Mouse (Mus musculus) thymus, postnatal 4 days (tissue): ENCODE results near the gene Rgs16.
A peak's percentile ranks its signal among the peaks of the same experiment; 100 is the strongest.

ENCODE experiments used
- DNase-seq: peaks from one replicate; pipeline ENCODE4 v3.0.0; 2021

Rgs16 gene

DNA sequence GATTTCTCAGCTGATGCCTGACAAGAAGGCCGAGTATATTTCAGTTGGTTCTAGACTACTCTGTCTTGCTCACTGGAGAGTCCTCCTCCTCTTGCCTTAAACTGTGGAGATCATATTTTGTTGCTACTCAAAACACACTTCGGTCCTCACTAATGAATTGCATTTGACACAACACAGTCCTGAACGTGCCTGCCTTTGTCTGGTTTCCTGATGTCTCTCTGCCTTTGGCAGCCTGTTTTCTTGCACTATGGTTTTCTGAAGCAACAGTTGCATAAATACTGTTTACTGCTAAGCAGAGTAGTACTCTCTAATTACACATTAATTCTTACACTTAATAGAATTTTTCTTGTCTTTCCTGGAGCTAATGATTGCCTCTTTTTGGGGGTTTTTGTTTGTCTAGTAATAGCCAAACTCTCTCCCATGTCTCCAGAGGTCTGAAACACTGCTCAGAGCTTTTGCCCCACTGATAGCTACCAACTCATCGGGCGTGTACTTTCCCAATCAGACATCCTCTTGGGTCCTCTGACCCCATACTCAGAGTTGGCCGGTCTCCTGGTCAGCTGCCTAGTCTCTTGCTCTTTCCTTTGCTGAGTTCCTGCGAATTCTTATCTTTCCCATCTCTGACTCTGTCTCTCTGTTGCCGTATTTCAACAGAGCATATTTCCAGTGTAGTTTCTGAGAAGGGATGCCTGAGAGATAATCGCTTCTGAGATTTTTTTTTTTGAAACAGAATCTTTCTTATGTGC is 18.4 kb upstream of the Rgs16 start:
- DNase-seq, result no peak

DNA sequence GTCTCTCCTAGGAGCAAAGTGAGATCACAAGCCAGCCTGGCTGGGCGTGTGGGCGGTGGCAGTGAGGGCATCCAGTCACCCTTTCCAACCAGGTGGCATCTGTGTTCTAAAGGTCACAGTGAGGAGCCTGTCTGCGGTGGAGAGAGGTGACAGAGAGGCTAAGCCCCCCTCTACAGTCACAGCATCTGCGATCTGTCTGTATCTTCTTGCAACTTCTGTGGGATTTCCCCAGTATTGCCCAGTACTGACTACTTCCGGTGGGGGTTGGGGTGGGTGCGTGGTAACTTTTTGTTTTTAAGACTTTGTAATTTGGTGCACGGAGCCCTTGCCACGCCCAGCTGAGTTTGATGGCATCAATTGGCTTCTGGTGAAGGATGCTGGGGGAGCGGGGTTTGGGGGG is 16.7 kb upstream of the Rgs16 start:
- DNase-seq, result peak; percentile 66

DNA sequence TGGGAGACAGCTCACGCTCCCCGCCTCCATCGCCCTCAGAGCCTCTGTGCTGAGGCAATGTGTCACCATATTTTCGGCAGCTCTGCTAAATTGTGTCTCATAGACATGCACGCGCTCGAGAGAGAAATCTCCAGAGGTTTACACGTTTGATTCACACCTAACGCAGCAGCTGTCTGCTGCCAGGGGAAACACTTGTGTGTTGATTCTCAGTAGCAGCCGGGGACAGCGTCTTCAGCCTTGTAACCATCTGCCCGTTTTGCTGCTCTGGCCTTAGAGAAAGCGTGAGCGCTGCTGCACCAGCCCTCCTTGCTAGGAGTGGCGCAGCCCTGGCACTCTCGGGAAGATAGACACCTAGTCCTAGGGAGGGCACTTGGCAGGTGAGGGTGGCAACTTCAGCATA is 13.5 kb upstream of the Rgs16 start:
- DNase-seq, result peak; percentile 12

DNA sequence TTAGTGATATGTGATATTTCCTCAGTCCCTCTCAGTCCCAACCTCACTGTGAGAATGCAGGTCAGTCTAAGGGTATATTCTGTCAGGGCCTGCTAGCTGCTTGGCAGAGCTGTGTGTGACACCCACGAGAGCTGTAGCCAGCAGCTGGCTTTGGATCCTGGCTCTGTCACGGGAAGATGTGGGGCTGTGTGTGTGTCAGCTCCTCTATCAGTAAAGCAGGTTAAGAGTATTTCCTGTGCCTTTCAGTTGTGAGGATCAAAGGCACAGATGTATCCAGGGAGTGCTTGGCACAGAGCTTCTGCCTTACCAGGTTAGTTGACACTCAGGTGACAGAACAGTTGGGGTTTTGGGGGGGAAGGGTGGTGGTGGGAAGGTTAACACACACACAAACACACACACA is 10.3 kb upstream of the Rgs16 start:
- peak; percentile 64 for DNase-seq

DNA sequence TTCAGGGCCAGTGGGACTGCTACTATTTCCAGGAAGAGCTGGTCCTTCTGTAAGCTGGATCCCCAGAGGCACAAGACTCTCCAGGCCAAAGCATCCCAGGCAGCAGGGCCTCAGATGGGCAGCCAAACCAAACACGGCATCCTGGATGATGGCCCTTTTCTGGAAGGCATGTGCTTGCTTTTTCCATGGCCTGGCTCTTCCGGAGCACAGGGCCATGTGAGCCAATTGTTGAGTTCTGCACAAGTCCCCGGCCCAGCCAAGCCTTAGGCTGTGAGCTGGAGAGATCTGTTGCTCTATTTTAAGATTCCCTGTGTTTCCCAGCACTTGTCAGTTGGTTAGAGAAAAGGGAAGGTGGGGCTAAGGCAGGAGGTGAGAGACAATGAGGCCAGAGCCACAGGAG is 9.5 kb upstream of the Rgs16 start:
- peak; percentile 22 for DNase-seq

DNA sequence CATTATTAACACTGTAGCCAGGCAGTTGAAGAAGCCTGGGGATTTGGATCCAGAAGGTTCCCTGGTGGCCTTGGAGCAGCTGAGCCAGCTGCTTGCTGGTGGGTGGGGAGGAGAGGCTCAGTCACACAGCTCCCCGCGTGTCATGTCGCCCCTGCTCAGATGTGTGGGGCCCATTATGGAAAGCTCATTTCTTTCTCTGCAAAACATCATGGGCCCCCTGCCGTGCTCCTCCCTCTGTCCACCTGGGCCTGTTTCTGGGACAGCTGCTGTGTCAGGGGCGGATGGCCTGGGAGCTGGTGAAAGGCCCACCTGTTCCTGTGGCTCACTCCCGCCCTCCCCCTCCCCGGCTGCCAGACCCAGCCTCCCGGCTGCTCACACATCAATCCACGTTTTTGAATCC is 7.0 kb upstream of the Rgs16 start:
- peak; percentile 72 for DNase-seq

DNA sequence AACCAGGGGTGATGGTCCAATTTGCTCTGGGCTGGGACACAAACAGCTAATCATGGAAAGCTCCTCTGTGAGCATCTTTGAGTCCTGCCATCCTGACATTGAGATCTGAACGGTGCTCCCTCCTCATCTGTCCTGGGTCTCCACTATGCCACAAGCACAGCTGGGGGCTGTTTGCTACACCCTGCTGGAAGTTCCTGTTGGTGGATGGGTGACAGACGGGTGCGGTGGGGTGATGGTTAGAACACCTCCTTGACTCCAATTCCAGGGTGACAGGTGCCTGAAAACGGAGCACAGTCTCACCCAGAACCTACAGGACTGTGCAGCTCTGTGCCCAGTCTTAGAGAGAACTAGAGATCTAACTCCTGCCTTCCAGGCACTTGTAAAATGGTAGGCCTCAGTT is 5.3 kb upstream of the Rgs16 start:
- DNase-seq, result peak; percentile 50

DNA sequence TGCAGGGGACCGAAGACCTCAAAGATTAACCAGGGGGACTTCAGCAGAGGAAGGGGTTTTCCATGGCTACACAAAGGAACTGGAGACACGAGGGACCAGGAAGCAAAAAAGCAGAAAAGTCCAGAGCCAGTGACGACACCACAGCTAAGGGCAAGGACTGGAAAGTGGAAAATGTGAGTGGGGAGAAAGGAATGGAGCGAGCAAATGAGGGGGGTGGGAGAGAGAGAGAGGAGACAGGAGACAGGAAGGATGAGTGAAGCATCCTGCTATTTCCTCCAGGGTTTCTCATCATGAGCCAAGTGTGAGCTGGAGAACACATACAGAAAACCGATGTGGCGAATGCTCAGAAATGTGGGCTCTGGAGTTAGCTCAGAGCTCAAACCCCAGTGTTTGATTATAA is 4.1 kb upstream of the Rgs16 start:
- no peak for DNase-seq

DNA sequence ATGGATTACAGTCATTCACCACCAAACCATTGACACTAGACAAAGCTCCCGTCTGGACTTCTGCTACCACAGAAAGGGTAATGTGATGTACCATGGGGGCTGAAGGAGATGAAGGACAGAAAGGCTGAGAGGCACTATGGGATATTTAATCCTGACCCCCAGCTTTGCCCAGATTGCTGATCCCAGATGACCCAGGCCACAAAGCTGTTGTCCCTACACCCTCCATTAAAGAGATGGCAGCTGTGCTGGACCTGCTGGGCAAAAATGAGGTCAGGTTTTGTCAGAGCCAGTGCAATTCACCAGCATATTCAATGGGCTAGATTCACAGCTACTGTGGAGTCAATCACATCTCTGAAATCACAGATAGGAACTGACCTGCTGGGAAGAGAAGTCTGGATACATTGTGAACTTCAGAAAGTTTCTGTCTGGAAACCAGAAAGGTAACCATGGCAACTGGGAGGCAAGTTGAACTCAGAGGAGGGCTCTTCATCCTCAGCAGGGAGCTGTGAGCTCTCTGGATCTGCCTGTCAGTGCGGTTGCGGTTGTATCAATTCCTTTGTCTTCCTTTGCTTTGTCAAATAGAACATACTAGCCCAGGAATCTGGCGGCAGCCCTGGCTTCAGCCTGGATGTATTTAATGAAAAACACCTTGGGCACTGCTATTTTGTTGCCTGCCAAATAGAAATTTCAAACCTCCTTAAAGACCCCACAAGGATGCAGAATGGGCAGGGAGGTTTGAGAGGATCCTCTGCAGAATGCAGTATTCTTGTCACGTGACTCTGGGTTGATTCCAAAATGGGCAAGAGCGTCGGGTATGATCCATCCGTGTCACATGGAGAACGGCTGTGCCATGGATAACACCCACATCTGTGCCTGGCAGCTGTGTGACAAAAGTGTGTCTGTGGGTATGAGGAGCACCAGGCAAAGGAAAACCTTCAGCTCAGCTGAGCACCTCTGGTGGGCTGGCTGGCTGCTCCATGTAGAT is 2.8 kb upstream of the Rgs16 start:
- no peak for DNase-seq

DNA sequence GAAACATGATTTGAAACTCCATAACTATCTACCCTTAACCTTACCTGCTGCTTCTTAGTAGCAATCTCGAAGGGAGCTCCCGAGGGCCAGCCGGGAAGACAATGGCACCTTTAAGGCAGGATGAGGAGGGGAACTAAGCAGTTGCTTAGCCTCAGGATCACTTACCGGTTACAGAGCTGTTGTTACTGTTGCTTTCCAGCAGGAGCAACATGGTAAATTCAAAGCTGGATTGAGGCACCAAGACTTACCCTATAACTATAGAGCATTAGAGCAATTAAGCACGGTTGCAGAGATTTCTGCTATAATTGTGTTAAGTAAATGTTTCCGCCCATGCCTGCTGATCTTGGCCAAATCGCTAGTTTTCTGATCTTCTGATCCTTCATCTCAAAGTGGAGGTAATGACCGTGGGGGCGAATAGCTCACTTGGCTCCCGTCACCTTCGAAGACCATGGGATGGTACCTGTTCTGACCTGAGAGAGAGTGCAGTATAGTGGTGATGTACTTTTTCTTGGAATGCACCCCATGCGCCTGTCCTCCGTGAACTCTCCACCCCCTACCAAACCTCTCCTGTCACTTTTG is 623 bp upstream of the Rgs16 start:
- peak; percentile 25 for DNase-seq

DNA sequence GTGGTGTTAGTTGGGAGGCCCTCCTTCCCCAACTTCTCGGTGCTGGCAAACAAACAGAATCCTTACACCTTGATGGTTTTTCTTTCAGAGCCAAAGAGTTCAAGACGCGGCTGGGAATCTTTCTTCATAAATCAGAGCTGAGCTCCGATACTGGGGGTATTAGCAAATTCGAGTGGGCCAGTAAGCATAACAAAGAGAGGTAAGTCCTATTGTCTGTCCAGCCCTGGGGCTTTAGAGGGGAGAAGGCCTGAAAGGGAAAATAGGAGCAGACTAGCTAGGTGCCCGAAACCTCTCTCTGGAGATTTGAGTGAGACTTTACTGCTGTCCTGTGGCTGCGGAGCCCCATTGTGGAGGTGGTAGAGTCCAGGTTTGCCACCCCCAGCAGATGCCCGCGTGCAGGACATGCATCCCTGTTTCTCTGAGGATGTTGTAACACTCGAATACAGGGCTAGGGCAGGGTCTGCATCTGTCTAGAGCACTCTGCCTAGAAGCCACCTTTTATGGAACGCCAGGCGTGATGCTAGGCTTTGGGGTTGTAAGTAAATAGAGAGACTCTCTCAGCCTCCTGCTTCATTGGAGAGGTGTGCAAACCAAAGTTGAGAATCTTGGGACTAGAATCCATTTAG is 739 bp downstream of the Rgs16 start:
- DNase-seq, result peak; percentile 22

DNA sequence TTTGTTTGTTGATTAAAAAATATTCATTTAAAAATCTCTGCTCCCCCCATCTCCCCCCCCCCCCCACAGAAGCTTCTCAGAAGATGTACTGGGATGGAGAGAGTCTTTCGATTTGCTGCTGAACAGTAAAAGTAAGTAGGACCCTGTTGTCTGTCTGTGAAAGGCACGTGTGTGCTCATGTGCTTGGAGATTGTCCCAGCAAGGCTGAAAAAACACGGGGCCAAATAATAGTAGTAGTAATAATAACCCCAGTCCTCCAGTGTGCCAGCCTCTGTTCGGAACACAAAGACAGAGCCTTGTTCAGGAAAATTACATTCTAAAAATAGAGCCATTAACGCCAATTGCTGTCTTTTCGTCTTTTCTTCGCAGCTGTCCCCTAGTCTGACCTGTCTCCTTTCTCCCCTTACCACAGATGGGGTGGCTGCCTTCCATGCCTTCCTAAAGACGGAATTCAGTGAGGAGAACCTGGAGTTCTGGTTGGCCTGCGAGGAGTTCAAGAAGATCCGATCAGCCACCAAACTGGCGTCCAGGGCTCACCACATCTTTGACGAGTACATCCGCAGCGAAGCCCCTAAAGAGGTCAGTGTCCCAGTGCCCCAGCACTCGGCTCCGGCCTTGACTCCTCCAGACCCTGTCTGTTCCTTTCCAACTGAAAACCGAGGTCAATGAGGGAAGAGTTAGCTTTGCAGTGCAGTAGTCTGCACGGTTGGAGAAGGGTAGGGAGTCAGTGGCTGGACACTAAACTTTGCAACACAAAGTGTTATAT is 1.6 kb downstream of the Rgs16 start:
- peak; percentile 31 for DNase-seq

DNA sequence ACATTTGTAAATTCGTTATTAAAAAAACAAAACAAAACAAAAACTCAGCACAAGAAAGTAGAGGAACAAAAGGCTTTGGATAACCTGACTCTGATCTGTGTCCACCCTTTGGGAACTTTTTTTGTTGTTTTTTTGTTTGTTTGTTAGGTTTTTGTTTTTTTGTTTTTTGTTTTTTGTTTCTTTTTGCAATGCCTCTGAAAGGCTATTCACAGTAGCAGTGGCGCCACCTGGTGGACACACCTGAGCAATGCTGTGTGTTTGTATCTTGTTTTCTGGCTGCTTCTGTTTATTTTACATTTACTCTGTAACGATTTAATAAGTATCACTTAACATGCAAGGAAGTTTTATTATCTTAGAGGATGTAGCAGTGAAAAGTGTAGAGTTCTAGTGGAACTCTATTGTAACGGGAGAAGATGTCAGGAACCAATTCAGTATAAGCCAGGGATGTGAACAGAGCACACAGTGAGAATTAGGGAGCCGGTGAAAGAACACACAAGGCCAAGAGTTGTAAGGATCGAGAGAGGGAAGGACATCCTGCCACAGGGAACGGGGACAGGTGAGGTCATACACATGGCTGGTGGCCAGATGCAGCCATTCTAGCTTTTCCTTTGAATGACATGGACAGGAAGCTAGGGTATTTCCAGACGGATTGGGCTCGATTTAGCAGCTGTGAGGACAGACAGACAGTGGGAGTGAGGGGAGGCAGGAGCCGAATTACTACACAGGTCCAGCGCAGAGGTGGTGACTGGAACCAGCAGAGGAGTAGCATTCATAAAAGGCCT is 2.4 kb downstream of the Rgs16 start:
- peak; percentile 93 for DNase-seq

DNA sequence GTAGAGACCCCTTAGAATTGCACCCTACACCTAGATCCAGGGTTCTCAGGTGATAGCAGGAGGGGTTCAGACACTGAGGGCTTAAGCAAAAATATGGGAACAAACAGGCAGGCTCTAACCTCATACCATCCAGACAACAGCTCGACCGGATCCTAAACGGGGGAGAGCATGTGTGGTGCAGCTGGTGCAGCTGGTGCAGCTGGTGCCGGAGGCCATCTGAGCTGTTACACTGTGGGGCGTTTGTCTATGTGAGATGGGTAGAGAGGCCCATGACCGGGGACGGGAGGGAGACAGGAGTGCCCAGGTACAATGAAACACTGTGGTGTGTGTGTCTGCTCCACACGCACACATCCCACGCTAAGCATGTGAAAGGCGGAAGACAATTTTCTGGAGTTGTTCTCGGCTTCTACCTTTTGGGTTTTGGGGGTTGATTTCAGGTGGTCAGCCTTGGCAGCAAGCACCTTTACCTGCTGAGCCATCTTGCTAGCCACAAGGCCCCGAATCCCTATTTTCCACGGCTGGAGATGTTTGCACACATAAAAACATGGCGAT is 6.0 kb downstream of the Rgs16 start:
- peak; percentile 59 for DNase-seq

DNA sequence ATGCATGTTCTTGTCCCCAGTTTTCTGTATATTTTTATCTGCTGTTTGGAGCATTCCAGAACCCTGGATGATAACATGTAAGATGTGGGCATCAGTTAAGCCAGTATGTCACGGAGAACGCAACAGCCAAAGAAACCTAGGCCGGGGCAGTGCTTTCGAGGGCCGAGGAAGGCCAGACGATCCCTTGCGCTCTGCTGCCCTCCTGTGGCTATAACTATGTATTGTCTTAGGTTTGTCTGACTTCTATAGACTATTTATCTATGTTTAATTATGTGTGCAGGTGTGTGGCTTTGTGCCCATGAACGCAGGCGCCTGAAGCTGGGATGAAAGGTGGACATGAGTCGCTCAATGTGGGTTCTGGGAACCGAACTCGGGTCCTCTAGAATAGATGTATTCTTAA is 6.6 kb downstream of the Rgs16 start:
- DNase-seq, result peak; percentile 83

DNA sequence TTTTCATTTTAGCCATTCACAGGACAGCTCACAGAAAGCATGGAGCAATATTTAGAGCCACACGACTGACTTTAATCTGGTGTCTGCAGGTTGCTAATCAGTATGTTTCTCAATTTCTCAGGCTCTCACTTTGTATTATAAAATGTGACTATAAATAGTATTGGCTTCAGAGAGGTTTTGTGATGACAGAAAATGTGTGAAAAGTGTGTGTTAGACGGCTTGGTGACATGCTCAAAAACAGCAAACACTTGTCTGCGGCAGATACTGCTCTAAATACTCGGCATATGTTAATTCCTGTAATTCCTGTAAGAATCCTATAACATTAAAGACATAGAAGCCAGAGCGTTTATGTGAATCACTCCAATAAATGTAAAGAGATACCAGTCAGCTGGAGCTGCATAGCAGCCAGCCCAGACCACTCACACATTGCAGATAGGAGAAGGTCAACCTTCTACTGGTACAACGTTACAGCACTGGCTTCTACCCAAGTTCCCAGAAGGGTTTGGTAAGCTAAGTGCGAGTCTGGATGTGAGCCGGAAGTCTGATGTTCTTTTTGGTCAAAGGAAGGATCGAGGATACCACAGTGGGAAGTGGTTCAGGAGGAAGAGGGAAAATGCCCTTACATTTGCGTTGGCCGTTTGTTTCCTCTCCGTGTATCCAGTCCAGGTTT is 7.8 kb downstream of the Rgs16 start:
- DNase-seq, result peak; percentile 8

DNA sequence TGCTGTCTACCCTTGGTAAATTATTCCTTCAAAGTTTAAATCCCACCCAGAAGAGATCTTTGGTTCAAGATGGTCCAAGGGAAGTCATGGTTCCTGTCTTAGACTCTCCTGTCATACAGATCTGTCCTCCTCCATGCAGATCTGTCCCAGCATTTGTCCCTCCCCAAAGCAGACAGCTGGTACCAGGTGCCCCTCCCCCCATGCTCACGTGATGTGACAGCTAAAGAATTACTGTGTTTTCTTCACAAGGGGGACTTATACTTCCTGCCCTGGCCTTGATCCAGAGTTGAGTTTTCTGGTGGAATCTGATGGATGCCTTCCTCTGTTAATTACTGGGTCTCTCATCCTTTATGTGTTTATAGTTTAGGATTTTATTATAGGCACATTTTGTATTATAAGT is 8.4 kb downstream of the Rgs16 start:
- DNase-seq, result peak; percentile 87

DNA sequence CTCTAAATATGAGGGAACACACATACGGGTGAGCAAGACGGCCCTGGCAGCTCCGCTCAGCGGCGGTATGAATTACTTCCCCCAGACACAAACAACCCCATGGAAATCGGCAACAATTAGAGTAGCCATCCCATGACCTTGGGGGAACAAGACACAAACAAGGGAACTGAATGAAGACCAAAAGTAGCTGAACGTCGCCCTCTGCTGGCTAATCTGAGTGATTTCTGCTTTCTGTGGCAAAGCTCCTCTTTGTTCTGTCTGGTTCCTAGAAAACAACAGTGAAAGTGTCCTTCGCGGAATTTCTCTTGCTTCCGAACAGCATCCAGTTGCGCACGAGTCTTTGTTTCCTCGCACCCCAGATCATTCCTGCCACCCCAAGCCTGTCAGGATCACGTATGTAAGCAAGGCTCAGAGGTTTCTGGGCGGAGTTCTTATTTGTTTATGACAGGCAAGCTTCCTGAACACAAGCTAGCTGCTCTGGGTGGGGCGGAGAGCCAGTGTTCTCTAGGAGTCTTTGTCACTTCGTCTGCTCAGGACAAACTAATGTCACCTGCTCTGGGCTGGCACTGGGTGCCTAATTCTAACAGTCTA is 9.2 kb downstream of the Rgs16 start, which contains the start of gene Rnasel:
Gene Rnasel (plus strand): TSS at position 216 of the 591 bp plus-strand sequence.
- DNase-seq, result peak; percentile 81

DNA sequence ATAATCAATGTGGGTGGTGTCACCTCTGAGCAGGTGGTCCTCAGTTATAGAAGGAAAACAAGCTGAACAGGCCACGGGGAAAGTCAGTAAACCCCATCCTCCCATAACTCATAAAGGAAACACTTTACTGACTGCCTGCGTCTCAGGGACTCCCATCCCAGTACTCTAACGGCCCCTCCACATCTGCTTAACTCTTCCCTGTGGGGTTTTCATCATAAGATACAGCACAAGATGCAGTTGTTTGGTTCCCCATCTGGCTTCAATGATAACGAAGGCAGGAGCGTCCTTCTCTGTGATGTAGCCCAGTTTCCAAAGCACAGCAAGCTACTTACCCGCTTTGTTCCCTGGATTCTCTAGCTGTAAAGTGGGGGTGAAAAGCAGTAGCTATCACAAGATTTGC is 9.9 kb downstream of the Rgs16 start:
- no peak for DNase-seq

DNA sequence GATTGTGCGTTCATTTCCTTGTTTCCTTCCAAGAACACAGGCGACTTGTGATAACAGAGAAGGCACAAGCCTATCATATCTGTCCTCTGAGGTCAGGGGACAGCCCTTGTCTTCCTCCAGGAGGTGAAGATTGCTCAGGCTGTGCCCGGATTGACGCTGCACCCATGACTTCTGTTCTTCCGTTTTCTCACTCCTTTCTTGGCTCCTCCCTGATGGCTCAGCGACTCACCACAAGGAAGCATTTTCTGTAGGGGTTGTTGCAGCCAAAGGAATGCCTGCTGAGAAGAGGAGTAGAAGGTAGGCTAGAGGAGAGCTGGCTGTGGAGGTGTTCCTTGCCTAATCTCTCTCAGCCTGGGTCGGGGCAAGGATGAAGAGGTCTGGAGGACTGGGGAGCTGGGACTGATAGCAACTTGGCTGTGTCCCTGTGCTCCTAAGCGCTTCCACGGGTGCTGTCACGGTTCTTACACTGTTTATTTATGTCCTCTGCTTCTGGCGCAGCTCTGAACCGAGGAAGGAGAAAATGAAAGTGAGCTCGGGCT is 11.7 kb downstream of the Rgs16 start:
- DNase-seq, result peak; percentile 60
